Mouse (Mus musculus) limb, embryonic 10.5 days (tissue): ENCODE data around the gene Casq2. TPM values are rescaled to one million over a fixed set of nuclear protein-coding genes. Genes with fewer than 3 reads are reported as not detected.

ENCODE experiments used
- DNase-seq: peaks from one replicate; pipeline ENCODE4 v3.0.0-alpha.2; 2017; ENCODE audit warnings: low spot score
- H3K27ac ChIP-seq: fragments of 300-500 bp; sonication (generic); 2 replicates; pipeline ENCODE4 v1.5.1; 2016; ENCODE audit warnings: mild to moderate bottlenecking
- H3K27me3 ChIP-seq: fragments of 300-500 bp; sonication (generic); 2 replicates; pipeline ENCODE4 v1.6.1; 2016; ENCODE audit warnings: low read depth, mild to moderate bottlenecking; ENCODE audit not compliant: poor library complexity, severe bottlenecking
- H3K36me3 ChIP-seq: fragments of 300-500 bp; sonication (generic); 2 replicates; pipeline ENCODE4 v1.6.1; 2016; ENCODE audit warnings: mild to moderate bottlenecking, moderate library complexity
- H3K4me1 ChIP-seq: fragments of 300-500 bp; sonication (generic); 2 replicates; pipeline ENCODE4 v1.6.1; 2016
- H3K4me3 ChIP-seq: fragments of 300-500 bp; sonication (generic); 2 replicates; pipeline ENCODE4 v1.5.1; 2016; ENCODE audit warnings: mild to moderate bottlenecking, moderate library complexity
- H3K9me3 ChIP-seq: fragments of 300-500 bp; sonication (generic); replicated peaks from 2 replicates; pipeline ENCODE4 v1.6.1; 2016; ENCODE audit warnings: mild to moderate bottlenecking
- WGBS: fragments of 180-500 bp; shearing (Covaris S2); methylation state at CpG from one replicate; pipeline ENCODE4 v1.1.7; 2016; 5-methylcytosine and 5-hydroxymethylcytosine counted together
- polyA plus RNA-seq: library from polyadenylated mRNA; unstranded; fragments of >200 nt; fragmentation: Nextera tagmentation; extraction: Ambion mirVana; gene quantifications from 2 replicates; pipeline ENCODE4 v1.2.1, GENCODE M21; 2016

Casq2 gene
- polyA plus RNA-seq, 1 experiment from 2014 or later: 0.28 TPM

GRCm38 (mm10) chr3:102177837-102178615 lies 91.8 kb downstream of the Casq2 start:
- no peaks in the 10 kb centered on the region for H3K9me3 ChIP-seq
- no peak for DNase-seq
- peaks cover 23% of the 10 kb centered on the region for H3K36me3 ChIP-seq
- 94% methylated on average over 12 of the region's 12 CpGs for WGBS
- H3K27ac ChIP-seq: no peak overlapping the region
- H3K4me3 ChIP-seq: no peak overlapping the region
- no peaks in the 10 kb centered on the region for H3K27me3 ChIP-seq
- peaks cover 9% of the 10 kb centered on the region; the same call in 1 of the 2 replicates for H3K4me1 ChIP-seq

- H3K4me1 ChIP-seq: peaks cover 20% of the 10 kb centered on the region; the same call in 1 of the 2 replicates
- H3K27me3 ChIP-seq: no peaks in the 10 kb centered on the region
- 86% methylated on average over 4 of the region's 4 CpGs for WGBS
Measured at GRCm38 (mm10) chr3:102179869-102180268, 93.7 kb downstream of the Casq2 start.

GRCm38 (mm10) chr3:102180746-102181145 lies 94.5 kb downstream of the Casq2 start:
- Histone ChIP-seq H3K4me1 (peaks cover 23% of the 10 kb centered on the region; the same call in 1 of the 2 replicates), H3K27ac (no peak overlapping the region), H3K27me3 (no peaks in the 10 kb centered on the region), H3K36me3 (peaks cover 33% of the 10 kb centered on the region), H3K4me3 (no peak overlapping the region), H3K9me3 (no peaks in the 10 kb centered on the region)
- DNase-seq: no peak
- WGBS: 87% methylated on average over 7 of the region's 7 CpGs

More at GRCm38 (mm10) chr3:102179869-102180268, 93.7 kb downstream of the Casq2 start:
- DNase-seq: no peak
- Histone ChIP-seq H3K4me3 (no peak overlapping the region), H3K9me3 (no peaks in the 10 kb centered on the region), H3K27ac (no peak overlapping the region), H3K36me3 (peaks cover 33% of the 10 kb centered on the region)

GRCm38 (mm10) chr3:102181191-102181590 lies 95.0 kb downstream of the Casq2 start:
- 68% methylated on average over 4 of the region's 4 CpGs for WGBS
- DNase-seq: no peak

GRCm38 (mm10) chr3:102182601-102183000 lies 96.4 kb downstream of the Casq2 start:
- H3K4me3 ChIP-seq: no peak overlapping the region
- WGBS: 85% methylated on average over 2 of the region's 2 CpGs
- no peaks in the 10 kb centered on the region for H3K9me3 ChIP-seq
- peaks cover 17% of the 10 kb centered on the region; the same call in 1 of the 2 replicates for H3K4me1 ChIP-seq
- no peaks in the 10 kb centered on the region for H3K27me3 ChIP-seq
- no peak for DNase-seq
- peaks cover 45% of the 10 kb centered on the region for H3K36me3 ChIP-seq
- no peak overlapping the region for H3K27ac ChIP-seq

More at GRCm38 (mm10) chr3:102181191-102181590, 95.0 kb downstream of the Casq2 start:
- Histone ChIP-seq H3K27me3 (no peaks in the 10 kb centered on the region), H3K4me1 (peaks cover 21% of the 10 kb centered on the region; the same call in 1 of the 2 replicates), H3K36me3 (peaks cover 38% of the 10 kb centered on the region), H3K9me3 (no peaks in the 10 kb centered on the region), H3K27ac (no peak overlapping the region), H3K4me3 (no peak overlapping the region)

- Histone ChIP-seq H3K9me3 (no peaks in the 10 kb centered on the region), H3K27me3 (no peaks in the 10 kb centered on the region), H3K27ac (no peak overlapping the region), H3K4me1 (peaks cover 26% of the 10 kb centered on the region), H3K36me3 (peaks cover 48% of the 10 kb centered on the region), H3K4me3 (no peak overlapping the region)
- WGBS: 54% methylated on average over 5 of the region's 5 CpGs
- no peak for DNase-seq
Measured at GRCm38 (mm10) chr3:102184721-102185120, 98.5 kb downstream of the Casq2 start.

GRCm38 (mm10) chr3:102187401-102187800 lies 101.2 kb downstream of the Casq2 start:
- Histone ChIP-seq H3K4me1 (peaks cover 44% of the 10 kb centered on the region), H3K36me3 (peaks cover 34% of the 10 kb centered on the region), H3K27ac (no peak overlapping the region), H3K9me3 (no peaks in the 10 kb centered on the region), H3K27me3 (peaks cover 8% of the 10 kb centered on the region; the same call in 1 of the 2 replicates), H3K4me3 (no peak overlapping the region)
- no peak for DNase-seq
- WGBS: 92% methylated on average over 4 of the region's 4 CpGs

- no peak overlapping the region for H3K4me3 ChIP-seq
- WGBS: 45% methylated on average over 6 of the region's 6 CpGs
- H3K9me3 ChIP-seq: no peaks in the 10 kb centered on the region
- DNase-seq: no peak
- peaks cover 56% of the 10 kb centered on the region for H3K4me1 ChIP-seq
- peaks cover 24% of the 10 kb centered on the region for H3K36me3 ChIP-seq
- peaks cover 8% of the 10 kb centered on the region; the same call in 1 of the 2 replicates for H3K27me3 ChIP-seq
- no peak overlapping the region for H3K27ac ChIP-seq
Measured at GRCm38 (mm10) chr3:102188972-102189371, 102.8 kb downstream of the Casq2 start.

GRCm38 (mm10) chr3:102190015-102190414 lies 103.8 kb downstream of the Casq2 start:
- H3K4me1 ChIP-seq: peaks cover 57% of the 10 kb centered on the region
- H3K27ac ChIP-seq: no peak overlapping the region
- no peak for DNase-seq
- H3K36me3 ChIP-seq: peaks cover 20% of the 10 kb centered on the region
- peaks cover 8% of the 10 kb centered on the region; the same call in 1 of the 2 replicates for H3K27me3 ChIP-seq
- H3K9me3 ChIP-seq: no peaks in the 10 kb centered on the region
- WGBS: 4% methylated on average over 4 of the region's 4 CpGs
- H3K4me3 ChIP-seq: no peak overlapping the region

- Histone ChIP-seq H3K36me3 (peaks cover 20% of the 10 kb centered on the region), H3K4me3 (no peak overlapping the region), H3K4me1 (peaks cover 59% of the 10 kb centered on the region), H3K9me3 (no peaks in the 10 kb centered on the region), H3K27me3 (peaks cover 8% of the 10 kb centered on the region; the same call in 1 of the 2 replicates), H3K27ac (no peak overlapping the region)
- DNase-seq: no peak
Measured at GRCm38 (mm10) chr3:102190642-102191041, 104.4 kb downstream of the Casq2 start.

GRCm38 (mm10) chr3:102191575-102191974 lies 105.4 kb downstream of the Casq2 start:
- 80% methylated on average over 3 of the region's 3 CpGs for WGBS
- DNase-seq: no peak
- Histone ChIP-seq H3K4me1 (peaks cover 68% of the 10 kb centered on the region), H3K27ac (no peak overlapping the region), H3K27me3 (peaks cover 8% of the 10 kb centered on the region; the same call in 1 of the 2 replicates), H3K36me3 (peaks cover 12% of the 10 kb centered on the region), H3K9me3 (no peaks in the 10 kb centered on the region), H3K4me3 (no peak overlapping the region)

GRCm38 (mm10) chr3:102192621-102193020 lies 106.4 kb downstream of the Casq2 start:
- WGBS: 76% methylated on average over 2 of the region's 2 CpGs
- H3K9me3 ChIP-seq: no peaks in the 10 kb centered on the region
- H3K27me3 ChIP-seq: peaks cover 8% of the 10 kb centered on the region; the same call in 1 of the 2 replicates
- H3K27ac ChIP-seq: no peak overlapping the region
- H3K36me3 ChIP-seq: peaks cover 9% of the 10 kb centered on the region
- no peak overlapping the region for H3K4me3 ChIP-seq
- DNase-seq: no peak
- peaks cover 76% of the 10 kb centered on the region for H3K4me1 ChIP-seq
